Mouse (Mus musculus) hindbrain, embryonic 14.5 days (tissue): ENCODE measurements at regions not wholly inside any gene's neighbourhood (a gene's known extent, or its start where the extent isn't known, plus 50 kb on each side); places are given as distances from the start of the nearest gene placed in this dataset.

ENCODE experiments used
- ATAC-seq: fragments of 200-750 bp; cut with Nextera tagmentation; 2 replicates; pipeline ENCODE4 v1.8.0; 2017; ENCODE audit warnings: moderate number of reproducible peaks, mild to moderate bottlenecking, moderate TSS enrichment, moderate library complexity; ENCODE audit not compliant: low FRiP score
- DNase-seq: peaks from one replicate; pipeline ENCODE4 v3.0.0-alpha.2; 2015; ENCODE audit warnings: low spot score
- H3K27ac ChIP-seq: fragments of 300-500 bp; sonication (generic); 2 replicates; pipeline ENCODE4 v1.5.1; 2014; ENCODE audit warnings: mild to moderate bottlenecking, moderate library complexity
- H3K27me3 ChIP-seq: fragments of 300-500 bp; sonication (generic); 2 replicates; pipeline ENCODE4 v1.6.1; 2014; ENCODE audit warnings: mild to moderate bottlenecking, low read length, mixed read lengths; ENCODE audit not compliant: control insufficient read depth, insufficient read depth
- H3K36me3 ChIP-seq: fragments of 300-500 bp; sonication (generic); replicated peaks from 2 replicates; pipeline ENCODE4 v1.6.1; 2014; ENCODE audit not compliant: control insufficient read depth, insufficient read depth
- H3K4me1 ChIP-seq: fragments of 300-500 bp; sonication (generic); replicated peaks from 2 replicates; pipeline ENCODE4 v1.6.1; 2014; ENCODE audit warnings: antibody characterized with exemption, low read length, mixed read lengths; ENCODE audit not compliant: control insufficient read depth, insufficient read depth
- H3K4me2 ChIP-seq: fragments of 300-500 bp; sonication (generic); replicated peaks from 2 replicates; pipeline ENCODE4 v1.6.1; 2014; ENCODE audit warnings: mild to moderate bottlenecking, moderate library complexity
- H3K4me3 ChIP-seq: fragments of 300-500 bp; sonication (generic); replicated peaks from 2 replicates; pipeline ENCODE4 v1.5.1; 2014; ENCODE audit warnings: mild to moderate bottlenecking, low read length
- H3K9ac ChIP-seq: fragments of 300-500 bp; sonication (generic); 2 replicates; pipeline ENCODE4 v1.6.1; 2014
- H3K9me3 ChIP-seq: fragments of 300-500 bp; sonication (generic); 2 replicates; pipeline ENCODE4 v1.6.1; 2016; ENCODE audit warnings: low read length; ENCODE audit not compliant: control insufficient read depth
- WGBS: fragments of 180-500 bp; shearing (Covaris S2); extraction: QIAGEN DNeasy Blood & Tissue Kit; methylation state at CpG from one replicate; pipeline ENCODE4 v1.1.7; 2014; 5-methylcytosine and 5-hydroxymethylcytosine counted together

DNA sequence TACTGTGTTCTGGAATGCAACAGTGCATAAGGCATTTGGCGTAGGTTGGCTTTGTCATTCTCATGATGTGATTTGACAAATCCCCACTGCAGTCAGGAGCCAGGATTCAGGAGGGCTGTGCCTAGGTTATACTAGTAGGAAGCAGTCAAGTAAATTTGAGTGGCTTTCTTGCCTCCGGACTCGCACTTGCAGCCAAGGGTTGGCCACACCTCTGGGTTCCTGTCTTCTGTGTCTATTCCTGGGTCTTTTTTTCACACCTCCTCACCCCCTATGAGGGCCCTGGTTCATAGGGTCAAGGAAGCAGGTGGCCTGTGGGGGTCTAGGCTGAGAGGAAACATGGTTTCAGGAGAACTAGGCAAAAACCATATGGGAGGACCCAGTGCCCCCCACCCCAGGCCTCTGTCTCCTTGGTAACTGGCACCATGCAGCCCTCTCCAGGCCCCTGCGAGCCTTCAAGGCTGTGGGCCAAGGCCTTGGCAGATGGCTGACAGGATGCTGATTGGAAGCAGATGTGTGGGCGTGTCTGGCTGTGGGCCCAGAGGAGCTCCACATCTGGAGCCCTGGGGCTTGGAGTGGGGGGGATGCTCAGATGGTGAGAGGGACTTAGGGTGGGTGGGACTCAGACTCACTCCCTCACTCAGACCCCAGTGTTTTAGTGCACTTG, 195.7 kb downstream of the Rgs3 start:
- WGBS = 55% methylated on average over 5 of the region's 5 CpGs
- H3K4me3 ChIP-seq = no peak overlapping the region
- no peaks in the 10 kb centered on the region for H3K4me1 ChIP-seq
- no peak overlapping the region for H3K4me2 ChIP-seq
- H3K27me3 ChIP-seq = no peaks in the 10 kb centered on the region
- ATAC-seq (peak; percentile 70; the same call in 1 of the 2 replicates), DNase-seq (peak; percentile 57)
- no peak overlapping the region for H3K27ac ChIP-seq
- no peak overlapping the region for H3K9ac ChIP-seq
- H3K9me3 ChIP-seq = no peaks in the 10 kb centered on the region
- no peaks in the 10 kb centered on the region for H3K36me3 ChIP-seq

DNA sequence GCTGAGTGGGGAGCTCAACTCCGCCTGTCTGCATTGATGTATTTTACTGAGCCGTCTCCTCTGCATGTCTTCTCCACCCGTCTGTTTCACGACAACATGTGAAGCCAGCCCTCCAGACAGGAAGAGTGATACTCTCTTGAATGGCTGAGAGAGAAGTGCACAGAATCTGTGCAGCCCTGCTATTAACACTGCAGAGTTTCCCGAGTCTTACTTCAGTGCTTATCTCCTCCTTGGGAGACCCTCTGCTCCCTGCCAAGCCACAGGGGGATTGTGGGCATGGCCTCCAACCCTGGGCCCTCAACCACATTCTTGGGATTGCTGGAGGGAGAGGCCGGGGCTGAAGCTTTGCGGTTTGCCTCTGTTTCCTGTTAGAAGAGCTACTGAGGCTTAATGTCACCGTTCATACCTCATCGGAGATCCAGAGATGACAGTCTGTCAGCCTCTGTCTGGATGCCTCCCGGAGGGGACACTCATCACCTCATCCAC, 197.1 kb downstream of the Rgs3 start:
- no peak overlapping the region for H3K4me2 ChIP-seq
- 68% methylated on average over 10 of the region's 10 CpGs for WGBS

DNA sequence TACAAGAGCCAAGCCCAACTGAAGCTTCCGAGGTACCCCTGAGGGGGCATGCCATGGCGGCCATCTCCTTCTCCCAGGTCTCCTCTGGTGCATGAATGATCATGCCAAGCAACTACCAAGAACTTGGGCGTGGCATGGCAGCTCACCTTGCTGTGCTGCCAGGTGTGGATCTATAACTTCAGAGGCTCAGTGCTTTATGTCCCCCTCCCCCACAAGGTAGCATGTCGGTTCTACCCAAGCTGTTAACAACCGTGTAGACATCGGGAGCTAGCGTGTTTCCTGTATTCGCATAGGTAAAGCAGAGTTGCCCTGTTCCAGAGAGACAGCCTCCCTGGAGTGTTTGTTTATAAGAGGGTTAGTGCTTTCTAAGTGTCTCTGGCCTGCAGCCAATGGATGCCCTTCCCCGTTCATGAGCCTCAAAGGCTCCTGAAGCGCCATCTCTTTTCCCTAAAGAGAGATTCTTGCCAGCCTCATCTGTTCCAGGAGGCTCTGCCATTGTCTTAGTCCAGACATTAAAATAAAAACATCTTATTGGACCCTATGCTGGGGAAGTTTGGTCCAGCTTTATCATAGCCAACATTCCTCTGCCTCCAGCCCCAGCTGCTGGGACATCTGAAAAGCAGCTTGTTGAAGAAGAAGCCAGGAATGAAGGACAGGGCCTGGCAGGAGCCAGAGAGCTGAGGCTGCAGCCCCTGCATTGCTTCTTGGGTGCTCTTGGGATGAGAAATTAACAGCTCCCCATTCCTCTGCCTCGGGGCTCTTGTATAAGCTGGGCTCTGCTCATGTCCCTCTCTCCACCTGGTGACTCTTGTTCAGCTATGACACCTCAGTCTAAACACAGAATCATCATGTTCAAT, 201.3 kb downstream of the Rgs3 start:
- Histone ChIP-seq H3K4me2 (no peak overlapping the region), H3K36me3 (no peaks in the 10 kb centered on the region), H3K9ac (no peak overlapping the region), H3K27ac (0 out of 2 replicates have a peak overlapping the region, but pooled peaks have one; percentile 23), H3K4me3 (no peak overlapping the region), H3K4me1 (no peaks in the 10 kb centered on the region; the same call in 1 of the 2 replicates), H3K9me3 (no peaks in the 10 kb centered on the region), H3K27me3 (no peaks in the 10 kb centered on the region)
- WGBS = 66% methylated on average over 11 of the region's 11 CpGs
- ATAC-seq (no peak), DNase-seq (no peak)

More for the DNA sequence above, 197.1 kb downstream of the Rgs3 start:
- H3K27me3 ChIP-seq = no peaks in the 10 kb centered on the region
- H3K9ac ChIP-seq = no peak overlapping the region
- no peak for ATAC-seq
- no peaks in the 10 kb centered on the region for H3K9me3 ChIP-seq
- H3K36me3 ChIP-seq = no peaks in the 10 kb centered on the region
- H3K4me3 ChIP-seq = no peak overlapping the region
- H3K4me1 ChIP-seq = no peaks in the 10 kb centered on the region; the same call in 1 of the 2 replicates
- H3K27ac ChIP-seq = no peak overlapping the region
- no peak for DNase-seq

DNA sequence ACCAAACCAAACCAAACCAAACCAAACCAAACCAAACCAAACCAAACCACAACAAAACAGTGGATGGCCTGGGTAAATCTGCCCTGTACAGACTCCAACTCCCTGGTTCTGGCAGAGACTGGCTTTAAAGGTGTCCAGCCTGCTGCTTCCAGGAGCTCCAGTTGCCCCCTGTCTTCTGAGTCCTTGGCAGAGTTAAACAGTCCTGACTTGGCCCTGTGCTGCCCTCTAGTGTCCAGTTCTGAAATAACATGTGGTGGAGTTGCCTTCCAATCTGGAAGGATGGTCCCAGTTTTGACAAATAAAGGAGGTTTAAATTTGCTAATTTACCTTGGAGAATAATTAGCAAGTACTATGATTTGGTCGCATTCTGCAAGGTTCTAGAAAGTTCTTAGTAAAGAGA, 202.0 kb downstream of the Rgs3 start:
- DNase-seq (peak; percentile 93), ATAC-seq (peak; percentile 56)
- 3% methylated on average over 1 of the region's 1 CpGs for WGBS
- Histone ChIP-seq H3K9me3 (no peaks in the 10 kb centered on the region), H3K4me1 (no peaks in the 10 kb centered on the region; the same call in 1 of the 2 replicates), H3K27ac (0 out of 2 replicates have a peak overlapping the region, but pooled peaks have one; percentile 23), H3K36me3 (no peaks in the 10 kb centered on the region), H3K4me3 (no peak overlapping the region), H3K4me2 (no peak overlapping the region), H3K9ac (no peak overlapping the region), H3K27me3 (no peaks in the 10 kb centered on the region)

DNA sequence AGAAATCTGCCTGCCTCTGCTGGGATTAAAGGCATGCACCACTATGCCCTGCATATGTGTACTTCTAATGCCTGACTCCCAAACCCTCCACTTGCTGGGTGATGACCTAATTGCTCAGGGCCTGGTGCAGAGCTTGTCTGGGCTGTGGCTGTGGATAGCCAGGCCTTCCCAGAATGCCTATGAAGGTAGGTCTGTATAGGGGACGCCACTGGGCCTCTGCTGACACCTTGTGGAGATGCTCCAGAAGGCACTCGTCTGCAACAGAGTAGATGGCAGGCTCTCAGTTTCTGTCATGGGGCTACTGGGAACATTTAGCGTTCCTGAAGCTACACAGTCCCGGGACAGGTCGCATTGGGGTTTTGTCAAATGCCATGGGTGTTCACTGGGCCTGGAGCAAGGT, 201.4 kb upstream of the Zfp618 start:
- DNase-seq = peak; percentile 87

DNA sequence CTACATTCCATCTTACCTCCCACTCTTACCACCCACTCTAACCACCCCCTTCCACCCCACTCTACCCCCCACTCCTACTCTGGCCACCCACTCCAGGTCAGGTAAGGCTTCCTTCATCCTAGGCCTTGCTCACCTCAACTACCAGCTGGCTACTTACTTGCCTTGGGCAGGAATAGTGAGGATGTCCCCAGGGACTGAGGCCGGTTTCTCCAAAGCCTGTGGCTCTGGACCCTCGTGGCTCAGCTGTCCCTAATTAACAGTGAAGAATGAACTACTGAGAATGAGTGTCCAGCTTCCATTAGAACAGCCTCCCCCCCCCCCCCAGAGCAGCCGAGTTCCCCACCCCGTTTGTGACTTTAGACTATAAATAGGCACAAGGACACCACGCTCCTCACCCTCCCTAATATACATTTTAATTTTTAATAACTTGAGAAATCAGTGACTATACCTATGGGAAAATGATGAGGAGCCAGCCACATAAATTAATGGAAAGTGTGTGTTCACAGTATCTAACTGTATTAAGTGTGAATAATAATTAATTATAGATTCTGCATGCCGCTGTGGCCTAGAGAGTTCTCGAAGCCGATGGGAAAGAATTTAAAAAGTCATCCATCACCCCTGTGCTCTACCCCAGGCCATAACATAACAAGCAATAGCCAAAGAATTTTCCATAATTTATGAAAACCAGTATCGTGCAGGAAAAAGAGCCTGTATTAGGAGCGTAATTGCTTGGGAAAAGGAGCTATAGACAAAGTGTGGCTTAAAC, 195.7 kb upstream of the Zfp618 start:
- no peak for DNase-seq
- H3K27ac ChIP-seq = 0 out of 2 replicates have a peak overlapping the region, but pooled peaks have one; percentile 35
- 35% methylated on average over 10 of the region's 10 CpGs for WGBS
- H3K4me2 ChIP-seq = no peak overlapping the region
- H3K4me1 ChIP-seq = peaks cover 7% of the 10 kb centered on the region; the same call in 1 of the 2 replicates
- no peaks in the 10 kb centered on the region for H3K9me3 ChIP-seq
- no peak overlapping the region for H3K4me3 ChIP-seq
- H3K27me3 ChIP-seq = no peaks in the 10 kb centered on the region
- H3K9ac ChIP-seq = no peak overlapping the region
- ATAC-seq = peak; percentile 60
- H3K36me3 ChIP-seq = no peaks in the 10 kb centered on the region

More for the DNA sequence above, 201.4 kb upstream of the Zfp618 start:
- H3K36me3 ChIP-seq = no peaks in the 10 kb centered on the region
- no peaks in the 10 kb centered on the region for H3K9me3 ChIP-seq
- no peak overlapping the region for H3K4me3 ChIP-seq
- H3K27ac ChIP-seq = no peak overlapping the region
- H3K4me1 ChIP-seq = peaks cover under 1% of the 10 kb centered on the region; the same call in 1 of the 2 replicates
- no peak overlapping the region for H3K9ac ChIP-seq
- WGBS = 15% methylated on average over 5 of the region's 5 CpGs
- H3K27me3 ChIP-seq = no peaks in the 10 kb centered on the region
- no peak overlapping the region for H3K4me2 ChIP-seq
- ATAC-seq = peak; percentile 86

DNA sequence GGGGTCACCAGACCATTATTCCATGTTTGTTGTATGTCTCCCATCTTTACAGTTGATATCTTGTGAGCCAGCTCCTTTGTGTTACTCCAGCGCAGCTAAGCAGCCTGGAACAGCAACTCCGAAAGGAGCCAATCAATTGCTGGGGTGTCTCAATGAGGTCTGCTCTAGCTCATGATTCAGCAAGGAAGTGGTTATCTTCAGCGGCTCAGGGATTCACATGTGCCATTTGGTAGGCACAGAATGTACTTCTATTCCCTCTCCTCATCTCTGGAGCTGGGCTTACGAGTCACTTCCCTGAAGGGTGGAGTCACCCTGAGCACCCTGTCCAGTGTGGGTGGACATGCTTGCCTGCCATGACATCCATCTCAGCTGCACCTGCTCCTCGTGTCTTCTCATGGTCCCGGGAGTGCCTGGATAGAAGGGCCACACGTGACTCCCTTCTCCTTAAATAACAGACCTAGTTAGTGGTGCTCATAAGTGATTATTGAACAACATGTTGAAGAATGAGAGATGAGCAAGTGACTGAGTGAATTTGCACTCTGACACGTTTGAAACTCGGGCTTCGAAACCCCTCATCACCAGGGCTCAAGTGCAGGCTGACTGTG, 190.3 kb upstream of the Zfp618 start:
- ATAC-seq = no peak
- no peak overlapping the region for H3K27ac ChIP-seq
- 89% methylated on average over 10 of the region's 10 CpGs for WGBS

DNA sequence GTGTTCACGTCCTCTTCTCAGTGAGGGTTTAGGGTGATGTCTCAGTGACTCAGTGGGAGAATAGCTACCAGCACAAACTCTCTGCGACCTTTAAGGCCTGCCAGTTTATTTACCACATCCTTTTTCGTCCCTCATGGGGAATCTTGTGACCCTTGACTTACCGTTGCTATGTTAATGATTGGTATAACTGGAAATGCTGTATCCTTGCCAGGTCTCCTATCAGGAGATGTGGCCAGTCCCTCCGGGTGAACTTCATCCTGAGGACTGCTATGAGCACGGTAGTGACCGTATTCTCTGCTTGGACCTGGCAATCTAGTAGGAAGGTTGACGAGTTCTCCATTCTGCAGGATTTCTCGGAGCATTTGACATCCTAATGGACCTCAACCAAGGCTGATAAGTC, 188.5 kb upstream of the Zfp618 start:
- H3K27ac ChIP-seq = no peak overlapping the region
- H3K36me3 ChIP-seq = no peaks in the 10 kb centered on the region
- 94% methylated on average over 9 of the region's 9 CpGs for WGBS
- H3K9me3 ChIP-seq = no peaks in the 10 kb centered on the region
- DNase-seq (no peak), ATAC-seq (no peak)
- H3K9ac ChIP-seq = no peak overlapping the region
- no peaks in the 10 kb centered on the region for H3K27me3 ChIP-seq
- no peak overlapping the region for H3K4me2 ChIP-seq
- H3K4me1 ChIP-seq = peaks cover 12% of the 10 kb centered on the region
- H3K4me3 ChIP-seq = no peak overlapping the region

More for the DNA sequence above, 190.3 kb upstream of the Zfp618 start:
- H3K9me3 ChIP-seq = no peaks in the 10 kb centered on the region
- no peak overlapping the region for H3K4me3 ChIP-seq
- no peak overlapping the region for H3K9ac ChIP-seq
- no peaks in the 10 kb centered on the region for H3K36me3 ChIP-seq
- DNase-seq = no peak
- H3K4me1 ChIP-seq = no peaks in the 10 kb centered on the region
- no peak overlapping the region for H3K4me2 ChIP-seq
- no peaks in the 10 kb centered on the region for H3K27me3 ChIP-seq
